Mouse (Mus musculus): ENCODE data around the gene Abhd10. TPM values are rescaled to one million over a fixed set of nuclear protein-coding genes. Genes with fewer than 3 reads are reported as not detected.

Abhd10 gene
- total and polyA plus RNA-seq, 2 experiments from 2014 or later = 21.7 to 36.2 TPM

GRCm38 (mm10) chr16:45695445-45696160 is 47.2 kb downstream of the Abhd10 start:
- Histone ChIP-seq H3K36me3 (ENCODE audit: insufficient read depth, low read length) (no peaks in the 10 kb centered on the region), H3K9ac (replicated peaks; ENCODE audit: low read length) (no peak overlapping the region), H3K4me3 (ENCODE audit: low read length) (no peak overlapping the region), H3K9me3 (ENCODE audit: low read length) (no peaks in the 10 kb centered on the region), H3K27me3 (ENCODE audit: insufficient read depth, low read length) (no peaks in the 10 kb centered on the region), H3K4me2 (ENCODE audit: low read depth, low read length) (no peak overlapping the region), H3K27ac (peak overlapping the region; percentile 41; the same call in 1 of the 2 replicates), H3K4me1 (ENCODE audit: insufficient read depth, low read length) (peaks cover 9% of the 10 kb centered on the region; the same call in 1 of the 2 replicates)
- no peak for TF ChIP-seq CTCF (IDR thresholded peaks at IDR 0.05; ENCODE audit: low read depth)
- WGBS = 47% methylated on average over 9 of the region's 9 CpGs
- peak; percentile 17 for DNase-seq (ENCODE audit: low spot score)
- ATAC-seq = peak; percentile 57

- Histone ChIP-seq H3K4me3 (ENCODE audit: low read length) (no peak within 1 kb of the TSS), H3K27ac (no peak within 1 kb of the TSS), H3K27me3 (ENCODE audit: insufficient read depth, low read length) (no peaks in the 10 kb centered on the region), H3K4me2 (ENCODE audit: low read depth, low read length) (no peak within 1 kb of the TSS), H3K36me3 (ENCODE audit: insufficient read depth, low read length) (no peaks in the 10 kb centered on the region), H3K9ac (replicated peaks; ENCODE audit: low read length) (no peak within 1 kb of the TSS), H3K9me3 (ENCODE audit: low read length) (no peaks in the 10 kb centered on the region), H3K4me1 (ENCODE audit: insufficient read depth, low read length) (peaks cover 15% of the 10 kb centered on the region)
- no peak for DNase-seq (ENCODE audit: low spot score)
- 59% methylated on average over 10 of the region's 10 CpGs for WGBS
- no peak for ATAC-seq
- no peak for TF ChIP-seq CTCF (IDR thresholded peaks at IDR 0.05; ENCODE audit: low read depth)
These were observed 49.2 kb downstream of the Abhd10 start, which contains the start of gene Tmprss7 for GRCm38 (mm10) chr16:45693558-45693957. Gene Tmprss7, minus strand, starts transcription at chr16:45693658.

GRCm38 (mm10) chr16:45692851-45693250 is 49.9 kb downstream of the Abhd10 start:
- Histone ChIP-seq H3K27ac (no peak overlapping the region), H3K4me2 (ENCODE audit: low read depth, low read length) (no peak overlapping the region), H3K9me3 (ENCODE audit: low read length) (no peaks in the 10 kb centered on the region), H3K27me3 (ENCODE audit: insufficient read depth, low read length) (no peaks in the 10 kb centered on the region), H3K9ac (replicated peaks; ENCODE audit: low read length) (no peak overlapping the region), H3K4me3 (ENCODE audit: low read length) (no peak overlapping the region), H3K36me3 (ENCODE audit: insufficient read depth, low read length) (no peaks in the 10 kb centered on the region), H3K4me1 (ENCODE audit: insufficient read depth, low read length) (peaks cover 15% of the 10 kb centered on the region)
- ATAC-seq (no peak), DNase-seq (ENCODE audit: low spot score) (peak; percentile 51)
- 33% methylated on average over 3 of the region's 3 CpGs for WGBS
- no peak for TF ChIP-seq CTCF (IDR thresholded peaks at IDR 0.05; ENCODE audit: low read depth)

GRCm38 (mm10) chr16:45690178-45690577 is 52.6 kb downstream of the Abhd10 start:
- peak overlapping the region; percentile 70 for H3K27ac ChIP-seq
- H3K4me3 ChIP-seq (ENCODE audit: low read length) = no peak overlapping the region
- no peaks in the 10 kb centered on the region for H3K36me3 ChIP-seq (ENCODE audit: insufficient read depth, low read length)
- H3K4me1 ChIP-seq (ENCODE audit: insufficient read depth, low read length) = peaks cover 8% of the 10 kb centered on the region
- WGBS = 4% methylated on average over 4 of the region's 4 CpGs
- H3K9ac ChIP-seq (replicated peaks; ENCODE audit: low read length) = no peak overlapping the region
- H3K9me3 ChIP-seq (ENCODE audit: low read length) = no peaks in the 10 kb centered on the region
- no peak for TF ChIP-seq CTCF (IDR thresholded peaks at IDR 0.05; ENCODE audit: low read depth)
- no peak overlapping the region for H3K4me2 ChIP-seq (ENCODE audit: low read depth, low read length)
- peak; percentile 77 for DNase-seq (ENCODE audit: low spot score)
- H3K27me3 ChIP-seq (ENCODE audit: insufficient read depth, low read length) = no peaks in the 10 kb centered on the region
- peak; percentile 81 for ATAC-seq

- WGBS = 61% methylated on average over 3 of the region's 3 CpGs
- H3K4me3 ChIP-seq (ENCODE audit: low read length) = no peak overlapping the region
- no peaks in the 10 kb centered on the region for H3K27me3 ChIP-seq (ENCODE audit: insufficient read depth, low read length)
- TF ChIP-seq CTCF (IDR thresholded peaks at IDR 0.05; ENCODE audit: low read depth) = no peak
- H3K36me3 ChIP-seq (ENCODE audit: insufficient read depth, low read length) = no peaks in the 10 kb centered on the region
- DNase-seq (ENCODE audit: low spot score) (peak; percentile 50), ATAC-seq (peak; percentile 57)
- H3K9ac ChIP-seq (replicated peaks; ENCODE audit: low read length) = no peak overlapping the region
- no peak overlapping the region for H3K4me2 ChIP-seq (ENCODE audit: low read depth, low read length)
- H3K9me3 ChIP-seq (ENCODE audit: low read length) = no peaks in the 10 kb centered on the region
- H3K4me1 ChIP-seq (ENCODE audit: insufficient read depth, low read length) = peaks cover 7% of the 10 kb centered on the region; the same call in 1 of the 2 replicates
- no peak overlapping the region for H3K27ac ChIP-seq
These were observed 55.9 kb downstream of the Abhd10 start for GRCm38 (mm10) chr16:45686833-45687232.

- H3K4me3 ChIP-seq (ENCODE audit: low read length) = no peak overlapping the region
- no peaks in the 10 kb centered on the region for H3K36me3 ChIP-seq (ENCODE audit: insufficient read depth, low read length)
- H3K9me3 ChIP-seq (ENCODE audit: low read length) = no peaks in the 10 kb centered on the region
- 57% methylated on average over 3 of the region's 3 CpGs for WGBS
- H3K27ac ChIP-seq = no peak overlapping the region
- ATAC-seq (peak; percentile 30), DNase-seq (ENCODE audit: low spot score) (peak; percentile 11)
- H3K27me3 ChIP-seq (ENCODE audit: insufficient read depth, low read length) = no peaks in the 10 kb centered on the region
- no peak for TF ChIP-seq CTCF (IDR thresholded peaks at IDR 0.05; ENCODE audit: low read depth)
- H3K9ac ChIP-seq (replicated peaks; ENCODE audit: low read length) = no peak overlapping the region
- peaks cover 4% of the 10 kb centered on the region; the same call in 1 of the 2 replicates for H3K4me1 ChIP-seq (ENCODE audit: insufficient read depth, low read length)
- no peak overlapping the region for H3K4me2 ChIP-seq (ENCODE audit: low read depth, low read length)
These were observed 57.5 kb downstream of the Abhd10 start for GRCm38 (mm10) chr16:45685295-45685694.

GRCm38 (mm10) chr16:45684815-45685214 is 57.9 kb downstream of the Abhd10 start:
- DNase-seq (ENCODE audit: low spot score) (peak; percentile 79), ATAC-seq (peak; percentile 70; the same call in 1 of the 2 replicates)
- H3K9ac ChIP-seq (replicated peaks; ENCODE audit: low read length) = no peak overlapping the region
- no peak overlapping the region for H3K27ac ChIP-seq
- peak; percentile 85 for TF ChIP-seq CTCF (IDR thresholded peaks at IDR 0.05; ENCODE audit: low read depth)
- no peaks in the 10 kb centered on the region for H3K27me3 ChIP-seq (ENCODE audit: insufficient read depth, low read length)
- no peaks in the 10 kb centered on the region for H3K9me3 ChIP-seq (ENCODE audit: low read length)
- no peak overlapping the region for H3K4me3 ChIP-seq (ENCODE audit: low read length)
- 14% methylated on average over 8 of the region's 8 CpGs for WGBS
- H3K4me1 ChIP-seq (ENCODE audit: insufficient read depth, low read length) = no peaks in the 10 kb centered on the region
- no peaks in the 10 kb centered on the region for H3K36me3 ChIP-seq (ENCODE audit: insufficient read depth, low read length)
- H3K4me2 ChIP-seq (ENCODE audit: low read depth, low read length) = no peak overlapping the region

Other genes with a start within 250 kb of the Abhd10 start
- gene Gm609, start 250.0 kb downstream of the Abhd10 start, total RNA-seq (2014; rRNA removed) = not detected in 2 replicates
- gene Gm609, start 250.0 kb downstream of the Abhd10 start, polyA plus RNA-seq (2015; fragmentation: Nextera tagmentation; extraction: Ambion mirVana) = 0.05 TPM in 1 of 2 replicates, not detected in the other
- not detected in 2 replicates for gene Gm17783, start 210.9 kb downstream of the Abhd10 start, total RNA-seq (2014; rRNA removed)
- not detected in 2 replicates for gene Gm17783, start 210.9 kb downstream of the Abhd10 start, polyA plus RNA-seq (2015; fragmentation: Nextera tagmentation; extraction: Ambion mirVana)
- not detected in 2 replicates for gene Slc9c1, start 207.6 kb downstream of the Abhd10 start, total RNA-seq (2014; rRNA removed)
- gene Slc9c1, start 207.6 kb downstream of the Abhd10 start, polyA plus RNA-seq (2015; fragmentation: Nextera tagmentation; extraction: Ambion mirVana) = not detected in 2 replicates
- gene Gcsam, start 132.6 kb downstream of the Abhd10 start, total RNA-seq (2014; rRNA removed) = not detected in 2 replicates
- gene Gcsam, start 132.6 kb downstream of the Abhd10 start, polyA plus RNA-seq (2015; fragmentation: Nextera tagmentation; extraction: Ambion mirVana) = not detected in 2 replicates
- gene BC016579, start 88.9 kb downstream of the Abhd10 start, total RNA-seq (2014; rRNA removed) = not detected in 2 replicates
- not detected in 2 replicates for gene BC016579, start 88.9 kb downstream of the Abhd10 start, polyA plus RNA-seq (2015; fragmentation: Nextera tagmentation; extraction: Ambion mirVana)
- gene Tmprss7, start 49.3 kb downstream of the Abhd10 start, total RNA-seq (2014; rRNA removed) = 0.58 and 0.73 TPM in 2 replicates
- 0.55 and 0.59 TPM in 2 replicates for gene Tmprss7, start 49.3 kb downstream of the Abhd10 start, polyA plus RNA-seq (2015; fragmentation: Nextera tagmentation; extraction: Ambion mirVana)
- 190 and 198 TPM in 2 replicates for gene Tagln3, start 18.3 kb downstream of the Abhd10 start, total RNA-seq (2014; rRNA removed)
- gene Tagln3, start 18.3 kb downstream of the Abhd10 start, polyA plus RNA-seq (2015; fragmentation: Nextera tagmentation; extraction: Ambion mirVana) = 302 and 317 TPM in 2 replicates
- 3.3 and 4.5 TPM in 2 replicates for gene Phldb2, start 210.6 kb upstream of the Abhd10 start, total RNA-seq (2014; rRNA removed)
- gene Phldb2, start 210.6 kb upstream of the Abhd10 start, polyA plus RNA-seq (2015; fragmentation: Nextera tagmentation; extraction: Ambion mirVana) = 6.2 and 7.2 TPM in 2 replicates

Measured in hindbrain, postnatal 0 days (tissue).